Mouse (Mus musculus) olfactory bulb, adult 2 months (tissue): Measurements from ENCODE around the gene Olfr1410.

ENCODE experiments used
- CTCF ChIP-seq: fragments of 200-500 bp; IDR thresholded peaks from 2 replicates; pipeline ENCODE4 v1.5.1; 2012; ENCODE audit warnings: low read depth, mild to moderate bottlenecking, low read length, moderate library complexity; ENCODE audit not compliant: insufficient read depth
- POLR2A ChIP-seq: fragments of 200-500 bp; IDR thresholded peaks from 2 replicates; pipeline ENCODE4 v1.6.1; 2012; ENCODE audit warnings: mild to moderate bottlenecking, low read depth, low read length, moderate library complexity; ENCODE audit not compliant: insufficient read depth

GRCm38 (mm10) chr1:92654676-92655075 is 49.1 kb downstream of the Olfr1410 start:
- no peak for TF ChIP-seq CTCF
- no peak for TF ChIP-seq POLR2A
